Mouse (Mus musculus): ENCODE measurements at regions not wholly inside any gene's neighbourhood (a gene's known extent, or its start where the extent isn't known, plus 50 kb on each side); places are given as distances from the start of the nearest gene placed in this dataset.

DNA sequence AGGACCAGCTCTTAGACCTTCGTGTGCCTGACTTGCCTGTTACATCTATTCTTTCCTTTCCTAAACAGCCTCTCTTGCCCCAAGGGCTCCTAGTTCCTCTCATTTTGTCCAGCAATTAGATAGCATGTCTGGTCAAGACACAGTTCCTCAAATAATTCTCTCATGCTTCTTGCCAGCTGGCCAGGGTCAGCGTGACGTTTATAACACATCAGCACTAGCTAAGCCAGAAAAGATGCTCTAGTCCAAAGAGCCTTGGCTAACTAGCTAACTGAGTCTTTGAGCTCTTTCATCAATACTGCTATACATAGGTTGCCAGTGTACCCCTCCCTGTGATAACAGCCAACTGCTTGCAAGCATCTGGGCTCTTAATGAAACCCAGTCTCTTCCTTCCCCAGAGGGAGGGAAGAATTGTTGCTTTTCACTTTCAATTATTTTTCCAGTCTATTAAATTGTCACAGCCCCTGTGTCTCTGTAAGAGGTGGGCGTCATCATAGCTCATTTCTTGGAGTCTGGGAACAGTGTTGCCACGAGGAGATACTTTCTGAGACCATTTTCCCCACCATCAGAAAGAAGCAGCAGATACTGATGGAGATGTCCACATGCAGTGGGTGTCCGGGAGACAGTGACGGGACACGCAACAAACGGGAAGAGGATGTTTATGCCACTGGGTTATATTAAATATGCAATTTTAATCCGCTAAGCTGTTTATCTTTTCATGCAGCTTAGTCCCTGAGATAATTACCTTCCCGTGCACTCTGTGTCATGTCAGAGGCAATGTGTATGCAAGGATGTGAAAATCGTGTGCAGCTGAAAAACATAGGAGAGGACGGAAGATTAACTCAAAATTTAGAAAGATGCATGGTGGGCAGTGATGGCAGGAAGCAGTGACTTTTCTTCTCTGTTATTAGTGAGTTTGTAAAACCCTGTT, 250.1 kb upstream of the Nmur2 start:
- peak; percentile 16 for DNase-seq

DNA sequence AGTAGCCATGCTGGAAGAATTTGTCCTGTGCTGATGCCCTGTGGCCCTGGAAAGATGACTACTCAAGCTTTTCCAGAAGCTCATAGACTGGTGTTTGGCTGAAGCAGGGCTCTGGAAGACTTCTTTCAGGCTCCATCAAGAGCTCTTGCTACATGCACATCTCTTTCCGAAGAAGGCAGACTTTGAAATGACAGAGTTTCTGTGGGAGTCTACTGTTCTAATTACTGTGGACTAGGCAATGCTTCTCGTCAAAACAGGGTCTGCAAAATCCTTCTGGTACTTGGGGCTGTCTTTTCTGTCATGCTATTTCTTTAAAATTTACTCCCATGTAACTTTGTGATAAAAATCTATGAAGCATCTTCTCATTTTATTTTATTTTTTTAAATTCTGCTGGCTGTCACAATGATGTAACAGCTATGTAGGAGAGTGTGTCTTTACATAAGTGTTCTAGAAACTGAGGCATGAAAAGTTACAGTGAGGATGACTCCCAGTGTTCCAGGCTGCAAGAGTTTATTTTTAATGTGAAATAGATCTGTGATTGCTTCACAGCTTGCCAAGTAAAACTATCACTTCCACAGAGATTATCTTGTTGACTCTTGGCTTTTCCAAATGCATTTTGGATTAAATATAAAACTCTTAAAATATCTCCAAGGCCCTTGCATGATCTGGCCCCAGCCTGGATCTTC, 244.9 kb upstream of the Nmur2 start:
- no peak for DNase-seq

DNA sequence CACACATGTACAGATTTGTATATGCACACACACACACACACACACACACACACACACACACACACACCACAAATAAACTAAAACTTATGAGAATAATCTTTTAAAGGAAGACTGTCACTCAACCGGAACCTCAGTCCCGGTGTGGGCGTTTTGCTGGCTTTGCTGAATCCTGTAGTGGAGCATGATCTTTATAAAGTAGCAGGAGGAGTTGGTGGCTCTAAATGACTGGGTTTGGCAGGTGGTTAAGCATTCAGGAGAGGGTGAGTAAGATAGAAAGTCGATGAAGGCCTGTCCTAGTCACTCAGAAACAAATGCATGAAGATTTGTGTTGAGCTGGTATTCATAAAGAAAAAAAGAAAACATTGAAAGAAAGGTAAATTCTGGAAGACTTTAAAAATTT, 240.4 kb upstream of the Nmur2 start:
- DNase-seq, result no peak

DNA sequence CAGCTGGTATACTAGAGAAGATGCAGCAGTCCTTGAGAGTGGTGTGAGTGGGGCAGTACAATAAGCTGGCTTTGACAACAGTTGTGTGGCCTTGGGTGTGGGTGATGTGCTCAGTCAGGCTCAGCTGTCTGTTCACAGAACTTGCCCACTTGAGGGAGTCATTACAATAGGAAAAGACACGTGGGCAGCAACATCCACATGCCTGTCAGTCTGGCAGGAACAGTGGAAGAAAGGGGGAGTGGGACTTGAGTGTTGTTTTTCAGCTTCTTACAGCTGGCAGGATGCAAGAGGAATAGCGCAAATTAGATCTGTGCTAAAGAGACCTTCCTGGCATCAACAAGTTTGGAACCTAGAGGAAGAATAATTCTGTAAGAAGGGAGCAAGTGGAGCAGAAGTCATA, 239.4 kb upstream of the Nmur2 start:
- DNase-seq, result no peak

DNA sequence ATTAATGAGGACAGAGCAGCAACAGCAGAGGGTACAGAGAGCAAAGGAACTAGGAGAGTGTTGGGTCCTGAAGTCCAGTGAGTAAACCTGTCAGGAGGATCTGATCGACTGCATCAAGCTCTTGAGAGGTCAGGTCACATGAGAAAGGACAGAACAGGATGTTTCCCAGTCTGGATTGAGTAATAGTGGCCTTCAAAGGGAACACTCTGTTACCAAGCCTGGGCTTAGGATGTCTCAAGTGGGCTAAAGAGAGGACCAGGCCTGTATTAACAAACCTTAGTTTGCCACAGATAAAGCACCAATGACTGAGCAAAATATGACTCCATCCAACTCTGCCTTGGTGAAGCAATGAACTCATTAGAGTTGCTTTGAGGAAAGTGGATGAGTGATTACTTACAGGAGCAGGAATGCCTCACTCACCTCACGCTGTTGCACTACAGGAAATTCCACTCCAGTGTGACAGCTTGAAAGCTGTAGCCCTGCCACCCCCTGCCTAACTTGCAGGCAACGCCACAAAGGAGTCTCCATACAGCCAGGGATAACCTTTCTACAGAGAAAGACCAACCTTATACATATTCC, 229.2 kb upstream of the Nmur2 start:
- no peak for DNase-seq

DNA sequence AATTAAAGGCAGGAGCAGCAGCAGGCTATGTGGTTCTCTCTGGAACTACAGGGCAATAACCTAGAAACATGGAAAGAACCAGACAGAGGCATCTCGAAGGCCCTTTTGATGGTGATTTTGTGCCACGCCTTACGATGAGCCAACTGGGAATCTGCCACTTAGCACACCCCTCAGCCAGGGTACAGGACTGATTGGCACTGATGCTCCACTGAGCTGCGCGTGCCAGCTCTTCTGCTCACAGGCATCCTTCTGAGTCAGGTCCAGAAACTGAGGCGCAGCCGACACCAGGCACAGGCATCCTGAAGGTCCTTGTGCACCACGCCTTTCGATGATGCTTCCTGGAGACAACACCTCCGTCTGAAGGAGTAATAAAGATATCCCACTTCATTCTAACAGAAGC, 221.9 kb upstream of the Nmur2 start:
- DNase-seq, result no peak

DNA sequence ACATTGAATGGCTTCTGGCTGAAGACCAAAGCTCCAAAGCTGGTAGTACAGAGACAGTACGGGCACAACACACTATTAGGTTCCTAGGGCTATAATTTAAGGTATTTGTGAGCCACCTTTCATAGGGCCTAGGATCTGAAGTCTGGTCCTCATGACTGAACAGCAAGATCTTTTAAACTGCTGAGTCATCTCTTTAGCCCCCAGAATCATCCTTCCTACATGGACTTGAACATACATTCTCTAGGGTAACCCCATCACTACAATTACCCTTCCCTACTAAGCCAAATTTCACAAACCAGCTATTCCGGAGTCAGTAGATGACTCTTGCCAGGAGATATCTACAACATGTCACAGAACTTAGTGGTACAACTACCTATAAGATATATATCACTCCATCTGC, 215.5 kb upstream of the Nmur2 start:
- DNase-seq, result no peak

DNA sequence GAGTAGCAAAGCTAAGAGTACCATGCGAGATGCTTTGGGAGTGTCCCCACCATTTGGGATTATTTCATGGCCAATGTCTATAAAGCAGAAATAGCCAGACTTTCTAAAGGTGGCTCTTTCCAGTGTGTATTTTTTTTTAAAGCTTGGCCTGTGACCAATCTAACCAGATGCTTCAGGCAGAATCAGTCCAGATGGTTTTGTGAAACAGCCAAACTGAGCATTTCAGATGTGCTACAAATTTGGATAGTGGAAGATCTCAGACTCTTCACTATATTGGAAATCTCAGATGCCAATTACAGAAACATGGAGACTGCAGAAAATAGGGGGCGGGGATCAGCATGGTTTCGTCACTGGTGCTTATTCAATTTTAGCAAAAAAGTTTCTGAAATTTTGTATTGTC, 213.6 kb upstream of the Nmur2 start:
- DNase-seq, result no peak

DNA sequence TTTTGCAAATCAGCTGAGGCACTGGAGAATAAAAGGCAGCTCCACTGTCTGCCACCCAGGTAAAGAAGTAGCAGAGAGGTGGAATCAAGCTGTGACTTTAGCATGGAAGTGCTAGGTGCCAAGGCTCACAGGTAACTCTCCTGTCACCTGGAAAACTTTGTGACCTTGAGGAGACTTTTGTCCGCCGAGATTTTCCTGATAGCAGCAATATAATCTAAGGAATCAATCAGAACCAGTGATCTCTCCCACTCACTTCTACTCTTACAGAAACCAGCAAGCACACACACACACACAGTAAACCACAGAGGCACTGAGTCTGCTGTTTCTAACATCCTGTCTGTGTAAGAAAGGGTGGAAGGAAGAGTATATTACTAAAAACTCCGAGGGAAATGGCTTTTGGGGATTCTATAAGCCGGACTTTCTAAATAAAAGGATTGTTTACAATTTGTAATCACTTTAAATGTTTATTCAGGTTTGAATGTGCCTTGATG, 206.6 kb upstream of the Nmur2 start:
- DNase-seq, result no peak

DNA sequence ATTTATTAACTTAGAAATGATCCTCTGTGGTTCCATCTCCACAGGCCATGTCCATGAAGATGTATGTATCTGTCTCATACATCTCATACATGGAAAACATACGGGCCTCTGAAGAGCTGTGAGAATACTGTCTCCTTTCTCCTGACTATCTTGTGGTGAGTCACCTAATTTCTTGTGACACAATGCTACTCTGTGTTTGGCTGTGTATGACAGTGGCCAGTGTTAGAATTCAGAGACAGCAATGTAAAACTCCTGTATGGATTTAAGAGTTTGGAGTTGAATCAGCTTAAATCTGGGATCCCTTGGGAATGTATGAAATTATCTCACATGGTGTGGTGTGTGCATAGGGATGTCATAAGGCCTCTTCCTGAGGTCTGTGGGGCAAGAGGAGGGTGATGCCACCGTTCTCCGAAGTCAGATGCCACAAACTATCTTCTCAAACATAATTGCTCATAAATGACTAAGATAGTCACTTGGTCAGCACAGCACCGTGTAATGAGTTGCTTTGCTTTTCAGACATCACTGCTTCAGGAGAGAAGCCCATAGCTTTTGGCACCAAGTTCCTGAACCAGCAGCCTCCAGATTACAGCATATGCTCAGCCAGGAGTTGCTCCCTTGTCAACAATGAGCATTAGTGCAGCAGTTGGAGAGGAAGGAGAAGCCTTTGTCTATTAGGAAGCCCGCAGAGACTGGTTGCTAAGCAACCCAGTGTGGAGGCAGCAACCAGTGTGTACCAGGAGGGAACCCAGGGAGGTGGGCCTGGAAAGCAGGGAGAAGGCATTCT, 205.9 kb upstream of the Nmur2 start:
- DNase-seq, result no peak

DNA sequence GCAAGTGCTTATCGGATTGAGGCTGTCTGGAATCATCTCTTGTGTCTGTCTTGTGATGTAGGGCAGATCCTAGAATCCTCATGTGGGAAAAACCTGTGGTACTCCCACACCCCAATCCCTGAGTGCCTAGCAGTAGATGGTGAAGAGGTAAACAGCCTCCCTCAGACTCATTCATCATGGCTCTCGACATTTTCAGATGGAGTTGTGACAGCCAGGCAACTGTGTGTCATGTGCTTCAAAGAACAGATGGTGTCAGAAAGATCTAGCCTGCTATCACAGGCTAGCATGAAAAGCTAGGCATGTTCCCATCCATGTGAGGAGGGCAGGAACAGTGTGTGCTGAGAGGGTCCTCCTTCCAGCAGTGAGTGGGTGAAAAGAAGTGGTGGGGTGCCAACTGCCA, 204.1 kb upstream of the Nmur2 start:
- no peak for DNase-seq

DNA sequence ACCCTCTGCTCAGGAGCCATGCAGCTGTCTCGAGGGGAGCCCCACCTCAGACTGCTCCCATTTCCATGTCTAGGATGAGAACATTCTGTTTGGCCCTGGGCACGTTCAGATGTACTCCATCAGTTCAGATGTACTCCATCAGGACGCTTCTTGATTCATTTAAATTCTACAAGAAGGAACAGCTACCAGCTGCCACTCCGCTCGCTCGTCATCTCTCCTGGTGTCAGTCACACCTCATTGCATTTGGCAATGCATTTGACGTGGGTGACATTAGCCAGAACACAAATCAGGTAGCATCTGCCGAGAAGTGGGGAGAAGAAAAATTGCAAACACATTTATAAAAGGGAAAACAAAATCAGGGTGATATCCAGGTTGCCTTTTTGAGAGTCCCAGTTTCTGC, 202.6 kb upstream of the Nmur2 start:
- DNase-seq, result no peak

DNA sequence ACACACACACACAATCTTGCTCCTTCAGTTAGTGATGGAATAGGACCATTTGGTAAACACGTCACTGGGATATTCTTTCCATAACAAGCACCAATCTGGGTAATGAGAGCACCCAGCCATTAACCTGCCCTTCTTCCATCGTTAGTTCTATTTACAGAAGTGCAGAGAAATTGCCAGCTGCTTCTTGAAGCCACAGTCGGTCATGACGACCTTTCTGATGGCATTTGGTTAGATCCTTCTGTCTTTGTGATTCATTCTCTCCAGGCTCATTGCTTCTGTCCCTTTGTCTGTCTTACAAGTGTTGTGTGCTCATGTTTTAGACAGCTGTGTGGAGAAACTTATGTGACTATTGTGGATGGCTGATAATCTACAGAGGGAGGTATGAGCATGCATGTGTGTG, 197.9 kb upstream of the Nmur2 start:
- DNase-seq, result no peak

DNA sequence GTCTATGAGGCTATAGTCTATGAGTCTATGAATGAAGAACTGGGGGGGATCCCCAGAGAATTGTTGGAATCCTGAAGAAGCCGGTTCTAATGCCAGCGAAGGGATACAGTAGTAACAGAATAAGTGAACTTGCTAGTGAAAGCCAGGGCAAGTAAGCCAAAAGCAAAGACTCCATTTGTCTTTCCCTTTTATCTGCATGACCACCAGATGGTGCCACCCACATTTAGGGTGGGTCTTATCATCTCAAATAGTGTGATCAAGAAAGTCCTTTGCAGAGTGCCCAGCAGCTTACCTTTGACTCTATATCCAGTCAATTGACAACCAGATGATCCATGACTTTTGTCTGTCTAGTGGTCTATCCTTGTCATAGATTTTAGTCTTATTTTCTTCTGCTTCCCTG, 184.2 kb upstream of the Nmur2 start:
- no peak for DNase-seq

DNA sequence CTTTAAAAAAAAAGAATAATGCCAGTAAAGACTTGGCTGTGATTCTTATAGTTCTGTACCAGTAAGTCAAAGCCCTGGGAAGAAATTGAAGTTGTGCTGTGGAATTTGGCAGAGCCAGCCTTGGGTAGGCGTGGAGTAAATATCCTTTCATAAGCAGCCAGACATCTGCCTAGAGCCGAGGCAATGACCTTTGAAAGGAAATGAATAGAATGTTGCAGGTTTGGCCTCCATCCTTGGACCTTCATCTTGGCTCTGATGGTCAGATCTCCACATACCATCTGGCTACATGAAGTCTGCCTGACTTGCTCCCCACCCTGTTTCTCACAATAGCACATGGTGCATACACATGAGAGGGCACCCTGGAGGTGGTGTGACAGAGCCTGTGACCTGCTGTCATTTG, 174.9 kb upstream of the Nmur2 start:
- no peak for DNase-seq

DNA sequence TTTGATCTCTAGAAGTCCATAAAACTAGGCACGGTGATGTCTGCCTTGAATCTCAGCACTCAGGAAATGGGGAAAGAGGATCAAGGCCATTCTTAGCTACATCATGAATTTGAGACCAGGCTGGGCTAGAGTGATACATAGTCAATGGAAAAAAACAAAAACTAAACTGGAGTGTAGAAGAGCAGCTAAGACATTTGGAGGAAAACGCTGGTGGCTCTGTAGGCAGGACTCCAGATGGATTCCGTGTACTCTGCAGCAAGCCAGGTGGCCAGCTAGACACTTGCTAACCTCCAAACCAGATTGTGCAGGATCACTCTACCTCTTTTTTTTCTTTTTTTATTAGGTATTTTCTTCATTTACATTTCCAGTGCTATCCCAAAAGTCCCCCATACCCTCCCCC, 161.0 kb upstream of the Nmur2 start:
- no peak for DNase-seq

DNA sequence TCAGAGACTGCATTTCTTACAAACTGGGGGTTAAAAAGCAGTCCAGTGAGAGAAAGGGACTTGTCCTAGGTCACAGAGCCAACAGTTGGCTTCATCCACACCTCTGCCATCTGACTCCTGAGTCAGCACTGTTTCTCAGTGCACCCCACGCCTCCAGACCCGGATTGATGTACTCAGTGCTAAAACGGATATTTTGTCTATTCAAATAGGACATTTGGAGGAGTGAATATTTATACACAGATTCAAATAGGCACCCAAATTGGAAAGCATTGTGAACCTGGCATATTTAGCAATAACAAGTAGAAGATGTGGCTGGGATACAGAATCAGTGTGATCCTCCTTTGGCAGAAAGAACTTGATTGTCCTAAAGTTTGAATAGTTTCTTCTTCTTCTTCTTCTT, 154.5 kb upstream of the Nmur2 start:
- no peak for DNase-seq

DNA sequence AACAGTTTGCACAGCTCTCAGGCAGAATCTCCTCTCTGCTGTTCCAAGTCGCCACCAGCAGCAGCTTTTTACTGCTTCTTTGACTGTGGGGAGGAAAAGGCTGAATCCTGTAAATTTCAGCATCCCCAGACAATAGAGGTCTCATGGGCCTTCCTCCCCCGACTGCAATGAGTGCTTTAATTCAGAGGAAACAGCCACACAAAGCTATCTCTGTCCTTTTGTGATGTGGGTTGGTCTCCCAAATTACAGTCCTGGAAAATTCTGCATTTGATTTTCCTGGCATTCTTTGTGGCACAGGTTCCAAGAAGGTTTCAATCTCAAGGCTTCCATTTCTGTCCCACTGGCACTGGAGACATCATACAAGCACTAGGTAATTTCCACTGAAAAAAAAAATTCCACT, 152.6 kb upstream of the Nmur2 start:
- DNase-seq, result no peak

DNA sequence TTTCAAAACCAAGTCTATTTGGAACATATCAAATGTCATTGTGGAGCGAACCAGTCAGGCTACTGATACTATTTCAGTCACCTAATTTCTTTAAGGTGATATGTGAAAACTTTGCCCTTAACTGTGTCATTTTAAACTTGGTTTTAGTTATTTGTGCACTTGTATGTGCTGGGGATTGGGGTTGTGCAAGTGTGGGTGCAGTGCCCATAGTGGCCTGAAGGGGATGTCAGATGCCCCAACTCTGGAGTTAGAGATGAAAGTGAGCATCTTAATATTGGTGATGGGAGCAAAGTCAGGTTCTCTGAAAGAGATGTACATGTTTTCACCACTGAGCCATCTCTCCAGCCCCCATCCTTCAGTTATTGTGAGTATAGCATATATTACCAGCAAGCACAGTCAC, 133.1 kb upstream of the Nmur2 start:
- no peak for DNase-seq

DNA sequence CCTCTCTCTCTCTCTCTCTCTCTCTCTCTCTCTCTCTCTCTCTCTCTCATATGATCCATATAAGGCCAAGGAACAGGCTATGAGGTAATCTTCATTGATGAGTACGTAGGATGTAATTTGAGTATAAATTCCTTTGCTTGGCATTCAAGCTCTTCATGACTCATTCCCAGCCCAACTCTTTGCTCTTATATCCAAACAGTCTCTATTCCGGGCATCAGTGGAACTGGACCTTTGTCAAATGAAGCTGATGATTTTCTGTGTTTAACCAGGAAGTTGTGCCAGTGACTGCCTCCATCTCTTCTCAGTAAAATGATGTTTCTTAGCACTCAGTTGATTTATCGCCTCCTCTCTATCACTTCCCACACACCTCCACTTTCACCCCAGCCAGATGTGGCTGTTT, 132.4 kb upstream of the Nmur2 start:
- DNase-seq, result no peak

DNA sequence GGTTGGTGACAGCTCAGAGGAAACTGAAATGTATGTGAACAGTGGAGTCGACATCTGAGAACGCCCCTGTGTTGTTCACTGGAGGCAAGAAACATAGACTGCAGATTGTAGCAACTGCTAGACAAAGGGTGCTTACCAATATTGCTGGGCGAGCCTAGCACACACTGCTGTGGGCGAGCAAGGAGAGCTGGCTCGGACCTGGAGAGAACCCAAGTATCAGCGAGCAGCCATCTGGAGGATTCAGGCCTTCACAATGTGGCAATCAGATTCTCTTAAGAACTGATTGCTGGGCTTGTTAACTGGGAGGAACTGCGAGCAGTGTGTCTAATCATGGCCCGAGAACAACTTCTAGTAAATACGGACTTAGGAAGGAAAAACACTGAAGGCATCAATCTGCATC, 128.8 kb upstream of the Nmur2 start:
- no peak for DNase-seq

DNA sequence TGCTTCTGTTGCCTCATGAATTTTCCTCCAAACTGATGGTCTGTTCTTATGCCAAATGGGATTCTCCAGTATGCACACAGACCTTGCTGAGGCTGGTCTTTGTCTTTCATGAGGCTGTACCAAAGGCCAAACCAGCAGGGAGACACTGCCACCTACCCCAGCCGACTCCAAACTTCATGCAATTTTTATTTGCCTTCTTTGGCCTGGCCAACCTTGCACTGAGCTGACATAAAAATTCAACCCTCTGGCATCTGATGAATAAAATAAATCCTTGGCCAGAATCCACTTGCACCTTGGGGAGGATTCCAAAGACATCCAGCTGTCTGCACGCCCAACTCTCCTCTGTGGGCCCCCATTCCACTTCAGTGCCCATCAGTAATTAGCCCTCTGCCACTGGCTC, 126.0 kb upstream of the Nmur2 start:
- DNase-seq, result no peak

DNA sequence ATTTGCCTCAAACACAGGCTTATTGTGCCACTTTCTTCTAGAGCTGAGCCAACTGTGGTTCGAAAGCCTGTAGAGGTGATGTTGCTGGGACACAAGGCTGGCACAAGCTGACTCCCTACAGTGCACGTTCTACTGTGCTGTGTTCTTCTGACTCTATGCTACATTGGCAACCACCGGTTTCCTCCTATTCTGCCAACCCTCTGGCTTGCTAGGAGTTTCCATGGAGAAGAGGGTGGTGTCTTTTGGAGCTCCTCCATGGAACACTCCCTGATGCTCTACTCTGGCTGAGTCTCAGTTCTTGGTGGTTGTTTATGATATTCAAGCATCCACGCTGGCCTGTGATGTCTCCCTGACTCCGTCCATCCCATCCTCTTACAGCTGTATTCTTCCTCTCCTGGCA, 124.9 kb upstream of the Nmur2 start:
- DNase-seq, result no peak
